Mouse (Mus musculus) kidney, postnatal 25 days (tissue): ENCODE measurements around the gene Vopp1.
"Not testable (repeated sequence)": the region's sequence is repeated elsewhere in the genome, so short reads cannot be mapped to it uniquely, and the experiment has no call there.

Experiments
- DNase-seq, 2 experiments: peaks; one replicate each; pipeline ENCODE4 v3.0.0; 2021; ENCODE audit warnings: mixed read lengths in 2 of 2

The Vopp1 gene

DNA sequence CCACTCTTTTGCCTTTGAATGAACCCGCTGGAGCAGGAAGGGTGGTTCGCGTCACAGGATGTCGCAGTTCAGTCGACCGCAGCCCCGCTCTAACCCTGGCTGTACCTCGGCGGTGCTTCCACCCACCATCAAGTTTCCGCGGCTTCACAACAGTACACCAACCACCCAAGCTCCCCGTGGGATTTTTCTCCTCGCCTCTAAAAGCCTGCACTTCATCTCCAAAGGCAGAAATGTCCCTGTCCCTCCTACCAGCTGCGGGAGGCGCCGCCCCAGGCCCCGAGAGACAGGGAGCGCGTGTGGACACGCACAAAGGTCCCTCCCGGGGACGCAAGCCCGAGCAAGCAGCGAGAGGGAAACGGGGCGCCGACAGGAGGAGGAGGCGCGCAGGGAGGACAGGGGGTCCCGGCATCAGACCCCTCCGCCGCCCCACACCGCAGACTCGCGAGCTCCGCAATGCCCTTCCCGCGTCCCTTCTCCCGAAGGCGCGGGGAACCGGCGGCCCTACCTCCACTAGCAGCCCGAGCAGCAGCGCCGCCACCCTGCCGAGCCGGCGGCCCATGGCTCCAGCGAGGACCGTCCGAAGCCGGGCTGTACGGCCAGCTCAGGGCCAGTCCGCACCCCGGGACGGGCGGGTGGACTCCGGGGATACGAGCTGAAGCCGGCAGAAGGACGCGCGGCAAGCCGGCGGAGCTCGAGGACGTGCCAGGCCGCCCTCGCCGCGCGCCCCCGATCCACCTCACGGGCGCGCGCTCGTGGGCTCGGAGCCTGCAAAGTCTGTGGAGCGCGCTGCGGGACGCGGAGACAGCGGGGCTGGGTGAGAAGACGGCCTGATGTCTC is at the start of gene Vopp1:
Gene Vopp1, minus strand, starts transcription at position 738 of the 837 bp plus-strand sequence.
- DNase-seq = peak; percentile 64 to 87

DNA sequence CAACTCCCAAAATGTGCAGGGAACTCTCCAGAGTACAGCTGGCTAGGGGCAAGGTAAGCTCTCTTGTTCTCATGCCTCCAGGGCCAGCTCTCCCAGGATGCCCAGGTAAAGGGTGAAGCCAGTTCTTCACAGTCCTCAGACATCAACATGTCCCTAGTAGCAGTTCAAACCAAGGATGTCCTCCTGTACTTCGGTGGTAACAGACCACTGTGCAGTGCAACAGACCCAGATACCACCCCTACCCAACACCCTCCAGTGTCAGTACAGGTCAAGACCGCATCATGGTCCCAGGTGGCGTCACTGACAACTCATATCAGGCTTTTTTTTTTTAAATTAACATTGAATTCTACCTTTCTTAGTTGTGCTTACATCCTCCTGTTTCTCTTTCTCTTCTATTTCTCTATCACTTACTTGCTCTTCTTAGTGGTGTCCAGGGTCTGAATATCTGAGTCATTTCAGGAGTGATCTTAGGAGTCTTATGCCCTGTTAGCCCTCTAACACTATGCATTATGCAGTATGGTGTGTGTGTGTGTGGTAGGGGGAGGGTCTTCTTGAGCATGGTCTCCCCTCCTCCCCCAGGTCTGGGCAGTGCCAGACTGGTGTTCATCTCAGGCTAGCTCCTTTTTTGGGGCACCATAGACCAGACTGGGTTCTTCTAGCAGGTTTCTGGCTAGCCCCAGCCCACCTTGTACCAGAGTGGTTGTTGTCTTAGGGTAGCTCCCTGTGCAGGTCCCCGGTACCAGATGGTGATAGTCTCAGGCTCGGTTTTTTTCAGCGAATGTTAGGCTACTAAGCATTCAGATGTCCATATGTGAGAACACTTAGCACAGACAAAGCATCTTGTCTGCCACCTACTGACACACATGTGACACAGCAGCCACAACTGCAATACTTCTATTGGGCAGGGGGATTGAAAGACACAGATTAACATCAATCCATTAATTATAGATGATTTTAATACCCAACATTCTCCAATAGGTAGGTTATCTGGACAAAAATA is 34.4 kb upstream of the Vopp1 start:
- DNase-seq = peak; percentile 23 to 26

DNA sequence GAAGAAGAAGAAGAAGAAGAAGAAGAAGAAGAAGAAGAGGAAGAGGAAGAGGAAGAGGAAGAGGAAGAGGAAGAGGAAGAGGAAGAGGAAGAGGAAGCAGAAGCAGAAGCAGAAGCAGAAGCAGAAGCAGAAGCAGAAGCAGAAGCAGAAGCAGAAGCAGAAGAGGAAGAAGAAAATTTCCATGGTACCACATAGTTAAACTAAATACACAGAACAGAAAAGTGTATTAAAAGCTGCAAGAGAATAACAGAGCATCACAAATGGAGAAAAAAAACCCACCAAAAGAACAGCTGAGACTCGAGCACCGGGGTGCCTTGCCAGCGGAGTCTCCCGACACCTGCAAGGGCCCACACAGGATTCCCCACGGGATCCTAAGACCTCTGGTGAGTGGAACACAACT is 26.2 kb upstream of the Vopp1 start:
- DNase-seq = not testable (repeated sequence)

DNA sequence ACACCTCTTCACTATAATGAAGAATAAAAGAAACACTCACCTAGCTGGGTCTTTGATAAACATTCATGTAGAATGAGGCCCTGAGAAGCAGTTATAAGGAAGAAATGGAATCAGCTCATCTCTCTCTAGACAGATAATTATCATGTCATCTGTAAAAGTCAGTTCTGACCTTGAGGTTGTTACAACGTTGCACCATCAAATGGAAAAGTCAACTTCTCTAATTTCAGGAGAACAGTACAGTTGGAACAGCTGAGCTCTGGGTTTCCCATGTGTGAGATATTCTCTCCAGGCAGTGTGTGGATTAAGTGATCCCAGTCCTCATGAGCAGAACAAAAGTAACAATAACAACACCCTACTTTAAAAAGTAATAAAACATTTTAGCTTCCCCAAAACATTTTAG is 25.3 kb upstream of the Vopp1 start, which contains the start of gene Vmn1r21:
Gene Vmn1r21, minus strand, starts transcription at position 58 of the 400 bp plus-strand sequence.
- DNase-seq = no peak

DNA sequence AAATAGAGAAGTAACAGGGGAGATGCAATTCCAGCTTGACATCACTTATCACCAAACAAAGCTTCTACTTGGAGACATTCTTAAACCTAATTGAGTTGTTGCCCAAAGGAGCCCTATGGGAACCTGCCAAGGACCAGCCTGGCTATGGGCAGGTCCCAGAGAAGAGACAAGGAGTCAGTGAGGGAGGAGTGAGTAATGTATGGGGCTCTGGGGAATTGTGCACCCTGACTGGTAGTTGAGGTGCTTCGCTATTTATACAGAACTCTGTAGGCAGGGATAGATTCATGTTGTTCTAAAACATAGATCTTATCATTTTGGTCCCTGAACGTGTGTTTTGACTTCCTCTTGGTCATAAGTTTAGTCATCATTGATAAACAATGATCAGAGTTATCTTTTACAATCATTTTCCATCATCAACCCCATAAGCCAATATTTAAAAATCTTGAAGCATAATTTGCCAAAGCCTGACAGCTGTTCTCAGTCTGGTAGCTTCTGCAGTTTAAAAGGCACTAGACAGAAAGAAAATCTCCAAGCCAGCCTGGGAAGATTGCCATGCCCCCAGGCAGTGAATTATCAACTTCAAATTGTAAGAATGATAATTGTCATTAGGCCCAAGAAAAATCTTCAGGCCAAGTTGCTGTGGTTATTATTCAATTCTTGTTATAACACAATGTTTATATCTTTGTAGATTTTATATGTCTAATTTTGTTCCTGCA is 14.9 kb upstream of the Vopp1 start:
- DNase-seq = no peak

DNA sequence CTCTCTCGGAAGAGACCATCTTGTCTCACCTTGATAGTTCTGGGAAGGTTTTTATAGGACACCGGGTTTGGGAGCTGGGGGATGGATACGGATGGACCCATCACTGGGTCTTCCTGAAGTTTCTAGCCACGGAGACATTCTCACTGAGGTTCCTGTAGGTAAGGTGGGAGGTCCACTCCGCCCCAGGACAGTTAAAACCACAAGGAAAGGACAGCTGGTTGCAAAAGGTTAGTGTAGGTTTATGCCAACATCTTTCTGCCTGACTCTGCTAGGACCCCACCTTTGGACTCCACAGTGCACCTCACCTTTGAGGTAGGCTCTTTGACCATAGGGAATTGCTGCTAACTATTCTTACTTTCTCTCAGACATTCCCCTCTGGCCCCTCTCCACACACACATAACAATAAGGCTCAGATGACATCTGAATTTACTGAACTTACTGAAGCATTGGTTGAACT is 328 bp upstream of the Vopp1 start:
- no peak for DNase-seq

DNA sequence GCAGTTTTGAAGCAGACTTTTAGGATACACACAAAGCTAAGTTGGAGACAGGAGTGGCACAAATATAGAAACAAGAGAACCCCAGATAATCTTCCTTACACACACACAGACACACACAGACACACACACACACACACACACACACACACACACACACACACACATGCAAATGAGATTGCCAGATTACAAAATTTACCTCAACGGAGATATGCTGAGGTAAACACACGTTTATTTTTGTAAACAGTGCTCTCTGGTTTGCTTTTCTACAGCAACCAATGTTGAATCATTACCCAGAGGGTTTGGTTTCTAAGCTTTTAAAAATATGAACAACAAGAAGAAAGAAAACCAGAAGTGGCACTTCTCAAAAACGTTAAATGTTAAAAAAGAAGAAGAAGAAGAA is 1.5 kb downstream of the Vopp1 start:
- DNase-seq = no peak

DNA sequence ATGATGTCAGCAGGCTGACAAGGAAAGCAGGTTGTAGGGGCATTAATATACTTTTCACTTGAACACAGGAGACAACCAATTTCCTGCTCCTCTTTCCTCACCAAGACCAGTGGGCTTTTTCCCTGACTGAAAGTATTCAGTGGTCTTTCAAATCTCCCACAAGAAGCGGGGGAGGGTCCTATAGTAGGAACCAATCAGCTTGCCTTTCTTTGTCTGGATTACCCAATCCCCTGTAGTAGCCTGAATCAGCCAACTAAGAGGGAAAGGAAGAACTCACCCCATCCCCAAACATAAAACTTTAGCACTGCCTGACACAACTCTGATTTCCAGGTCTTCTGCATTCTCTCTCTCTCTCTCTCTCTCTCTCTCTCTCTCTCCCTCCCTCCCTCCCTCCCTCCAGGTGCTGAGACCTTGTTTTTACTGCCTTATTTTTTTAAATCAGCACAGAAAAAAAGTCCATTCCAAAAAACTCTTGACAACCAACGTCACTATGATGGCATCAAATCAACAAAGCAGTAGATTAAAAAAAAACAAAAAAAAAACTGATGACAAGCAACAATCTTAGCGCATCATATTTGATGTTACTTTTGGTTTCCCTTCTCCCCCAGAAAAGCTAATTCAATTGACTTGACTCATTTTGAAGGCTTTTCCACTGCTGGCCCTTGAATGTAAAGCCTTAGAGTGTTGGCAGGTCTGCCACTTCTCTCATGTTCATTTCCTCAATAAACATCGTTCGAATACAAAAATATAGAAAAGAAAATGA is 2.1 kb downstream of the Vopp1 start:
- no peak for DNase-seq

DNA sequence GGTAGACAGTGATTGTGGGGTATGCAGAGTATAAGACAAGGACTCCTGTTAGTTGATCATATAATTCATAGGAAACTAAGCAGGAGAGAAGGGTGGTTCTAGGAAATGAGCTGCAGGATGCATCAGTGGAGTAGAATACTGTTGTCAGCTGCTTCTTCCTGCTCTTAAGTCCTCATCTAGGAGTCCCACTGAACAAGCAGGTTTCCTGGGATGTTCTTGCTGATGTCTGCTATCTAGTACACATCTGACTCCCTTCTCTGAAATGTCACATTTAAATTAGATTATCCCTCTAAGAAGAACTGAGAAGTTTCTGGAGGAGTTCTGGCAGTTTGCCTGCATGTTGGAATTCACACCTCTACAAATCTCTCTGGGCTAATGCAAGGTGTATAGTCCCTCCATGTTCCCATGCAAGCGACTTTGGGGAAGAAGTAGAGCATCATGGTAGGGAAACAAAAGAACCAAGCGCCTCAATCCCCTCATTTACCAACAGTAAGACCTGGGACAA is 10.5 kb downstream of the Vopp1 start:
- no peak for DNase-seq

DNA sequence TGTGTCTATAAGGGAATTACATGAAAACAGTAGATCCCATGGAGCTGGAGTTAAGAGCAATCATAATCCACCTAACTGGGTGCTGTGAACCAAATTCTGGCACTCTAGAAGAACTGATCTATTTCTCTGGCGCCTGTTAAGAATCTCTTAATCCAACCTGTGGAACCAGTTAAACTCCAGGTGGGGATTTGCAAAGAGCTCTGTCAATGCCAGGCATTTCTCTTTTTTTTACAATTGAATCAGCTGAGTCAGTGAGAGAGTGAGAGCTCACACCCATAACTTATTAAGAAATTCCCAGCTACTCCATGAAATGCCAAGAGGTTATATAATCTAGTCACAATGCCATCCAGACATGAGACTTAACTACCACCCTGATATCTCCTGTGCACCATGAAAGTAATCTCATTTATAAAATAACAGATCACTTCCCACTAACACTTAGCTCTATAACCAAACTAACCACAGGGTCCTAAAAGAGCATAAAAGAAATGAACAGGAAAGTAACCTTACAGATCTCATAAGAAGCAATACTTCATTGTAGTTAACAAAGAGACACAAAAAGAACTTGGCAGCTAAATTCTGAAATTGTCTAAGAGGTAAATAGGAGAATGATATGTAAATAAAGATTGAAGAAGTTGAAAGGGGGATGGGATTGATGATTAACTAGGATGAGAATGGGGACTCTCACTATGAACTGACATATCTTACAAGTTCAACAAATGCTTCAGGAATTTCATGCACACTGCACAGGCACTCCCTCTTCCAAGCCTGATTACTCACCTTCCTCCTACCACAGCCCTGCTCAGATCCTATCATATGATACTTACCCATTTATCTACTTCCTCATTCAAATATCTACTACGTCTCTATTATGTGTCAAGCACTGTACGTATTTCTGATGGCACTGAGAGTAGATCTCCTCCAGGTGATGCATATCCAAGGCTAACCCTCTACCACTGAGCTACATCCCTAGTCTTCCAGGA is 12.9 kb downstream of the Vopp1 start:
- DNase-seq = peak in 1 of 2 experiments; percentile 39

DNA sequence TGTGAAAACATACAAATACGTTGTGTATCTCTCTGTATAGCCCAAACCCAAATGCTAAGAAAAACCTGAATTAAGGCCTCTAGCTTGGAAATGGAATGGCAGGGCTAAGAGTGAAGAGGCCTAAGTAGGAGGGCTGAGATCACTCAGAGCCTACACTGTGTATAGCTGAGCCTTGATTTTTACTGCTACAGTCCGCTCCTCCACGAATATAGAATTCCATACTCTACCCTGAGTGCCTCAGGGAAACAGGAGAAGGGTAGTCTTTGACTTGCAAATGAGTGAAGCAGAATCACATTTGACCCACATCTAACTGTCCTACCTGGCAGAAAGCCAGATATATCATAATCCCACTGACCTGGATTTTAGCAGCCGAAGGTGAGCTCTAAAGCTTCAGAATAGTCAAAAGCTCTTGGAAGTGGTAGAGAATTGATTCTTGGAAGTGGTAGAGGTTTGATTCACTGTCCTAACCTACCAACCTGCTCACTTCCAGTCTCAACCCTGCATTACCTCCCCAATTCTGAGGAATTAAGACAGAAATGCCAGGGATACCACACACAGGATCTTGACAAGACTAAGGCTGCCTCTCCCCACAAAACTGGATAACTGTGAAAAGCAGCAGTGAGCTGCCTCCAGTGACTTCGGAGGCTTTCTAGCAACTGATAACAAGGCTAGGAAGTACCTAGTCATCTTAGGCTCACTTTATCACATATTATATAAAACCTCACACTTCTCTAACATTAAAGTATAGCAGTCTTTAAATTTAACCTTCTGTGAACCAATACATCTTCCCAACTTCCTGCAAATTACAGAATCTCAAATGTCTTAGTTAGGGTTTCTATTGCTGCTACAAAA is 19.5 kb downstream of the Vopp1 start:
- DNase-seq = no peak

DNA sequence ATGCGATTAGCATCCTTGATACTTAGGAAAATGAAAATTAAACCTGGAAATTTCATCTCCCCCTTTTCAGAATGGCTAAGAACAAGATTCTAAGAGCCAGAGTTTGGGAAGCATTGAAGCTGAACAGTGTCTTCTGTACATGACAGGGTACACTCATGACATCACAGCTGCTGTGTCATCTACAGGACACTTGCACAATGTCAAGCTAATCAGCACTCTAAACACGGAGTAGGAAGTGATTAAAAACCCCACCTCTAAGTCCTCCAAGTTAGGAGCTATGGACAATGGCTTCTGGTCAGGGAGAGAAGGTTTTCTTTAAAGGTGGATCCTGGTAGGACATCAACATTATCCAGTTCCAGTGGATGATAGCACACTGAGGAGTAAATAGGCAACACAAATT is 21.8 kb downstream of the Vopp1 start:
- DNase-seq = no peak

DNA sequence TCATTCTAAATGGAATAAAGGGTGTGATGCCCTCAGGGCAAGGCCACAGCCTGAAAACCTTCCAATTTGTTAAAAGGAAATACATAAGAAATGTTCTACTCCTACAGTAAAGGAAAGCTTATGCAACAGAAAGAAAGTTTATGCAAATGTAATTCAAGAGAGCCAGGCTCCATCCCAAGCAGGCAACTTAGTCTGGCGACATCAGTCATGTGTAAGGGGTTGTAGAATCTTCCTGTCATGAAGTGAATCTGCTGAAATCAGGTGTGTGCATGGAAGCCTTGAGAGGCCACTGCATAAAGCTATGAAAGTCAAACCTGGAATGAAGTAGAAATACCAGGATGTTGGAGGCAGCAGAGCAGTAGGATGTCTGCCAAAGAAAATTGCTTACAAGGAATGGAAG is 26.0 kb downstream of the Vopp1 start:
- no peak for DNase-seq

DNA sequence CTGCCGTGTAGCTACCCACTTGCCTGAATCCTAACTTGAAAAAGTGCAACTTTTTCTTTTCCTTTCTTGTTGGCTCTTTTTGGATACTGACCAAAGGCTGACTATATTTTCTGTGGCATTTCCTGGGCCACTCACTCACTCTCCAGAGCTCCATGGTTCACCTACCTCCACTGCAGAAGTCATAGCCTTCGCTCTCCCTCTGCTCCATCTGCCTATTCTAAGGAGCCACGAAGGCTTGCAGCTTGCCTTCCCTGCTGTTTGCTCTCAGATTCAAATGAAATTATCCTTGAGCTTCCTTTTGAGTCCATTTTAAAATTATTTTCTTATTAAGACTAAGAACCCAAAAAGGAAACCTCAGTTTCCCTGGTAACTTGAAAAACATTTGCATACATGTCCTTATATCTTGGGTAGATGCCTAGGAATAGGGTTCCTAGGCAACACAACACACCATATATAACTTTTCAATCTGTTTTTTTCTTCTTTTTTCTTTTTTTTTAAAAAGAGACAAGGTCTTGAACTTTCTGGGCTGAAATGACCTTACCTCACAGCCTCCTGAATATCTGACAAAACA is 28.0 kb downstream of the Vopp1 start:
- no peak for DNase-seq

DNA sequence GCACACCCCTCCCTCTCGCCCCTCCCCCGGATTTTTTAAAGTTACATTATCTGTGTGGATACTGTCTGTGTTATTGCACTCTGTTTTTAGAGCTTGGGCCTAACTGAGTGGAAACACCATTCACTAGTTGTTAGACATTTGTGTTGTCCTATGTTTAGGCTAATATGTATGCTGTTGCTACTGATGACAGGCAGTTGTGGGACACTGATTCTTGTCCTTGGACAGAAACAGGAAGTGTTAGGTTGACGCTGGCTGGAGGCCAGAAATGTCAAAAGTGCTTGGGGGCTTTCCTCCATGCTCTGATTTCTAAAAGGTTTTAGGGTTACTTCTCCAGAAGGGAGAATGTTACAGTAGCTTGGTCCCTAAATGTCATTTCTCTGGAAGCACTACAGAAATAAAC is 29.1 kb downstream of the Vopp1 start:
- DNase-seq = peak in 1 of 2 experiments; percentile 11

DNA sequence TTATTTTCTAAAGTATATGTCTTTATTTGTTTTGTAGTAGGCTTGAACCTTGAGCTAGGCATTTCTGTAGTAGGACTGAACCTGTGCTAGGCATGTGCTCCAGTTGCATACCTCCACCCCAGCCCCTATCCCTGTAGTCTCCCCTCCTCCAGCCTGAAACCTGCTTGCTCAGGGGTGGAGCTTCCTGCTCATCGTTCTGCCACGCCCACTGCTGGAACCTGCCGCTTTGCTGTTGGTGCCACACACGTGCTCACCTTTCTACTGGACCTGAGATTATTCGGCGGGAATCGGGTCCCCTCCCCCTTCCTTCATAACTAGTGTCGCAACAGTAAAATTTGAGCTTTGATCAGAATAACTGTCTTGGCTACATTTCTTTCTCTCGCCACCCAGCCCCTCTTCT is 32.1 kb downstream of the Vopp1 start:
- DNase-seq = not testable (repeated sequence)

DNA sequence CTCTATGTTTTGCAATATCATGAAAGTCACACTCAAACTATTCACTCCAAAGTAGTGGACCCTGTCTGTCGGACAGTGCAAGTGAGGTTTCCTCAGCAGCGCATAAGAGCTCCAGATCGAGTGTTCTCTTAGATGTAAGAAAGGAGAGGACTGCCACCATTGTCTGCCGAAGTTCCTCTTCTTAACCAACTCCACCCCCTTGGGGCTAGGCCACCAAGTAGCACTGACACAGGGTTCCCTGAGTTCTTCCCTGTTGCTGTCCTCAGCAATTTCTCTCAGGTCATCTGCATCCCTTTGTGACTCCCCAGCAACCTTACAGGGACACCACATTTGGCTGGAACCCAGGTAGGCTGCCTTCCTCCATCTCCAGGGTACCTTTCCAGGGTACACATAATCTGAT is 34.4 kb downstream of the Vopp1 start:
- DNase-seq = no peak

DNA sequence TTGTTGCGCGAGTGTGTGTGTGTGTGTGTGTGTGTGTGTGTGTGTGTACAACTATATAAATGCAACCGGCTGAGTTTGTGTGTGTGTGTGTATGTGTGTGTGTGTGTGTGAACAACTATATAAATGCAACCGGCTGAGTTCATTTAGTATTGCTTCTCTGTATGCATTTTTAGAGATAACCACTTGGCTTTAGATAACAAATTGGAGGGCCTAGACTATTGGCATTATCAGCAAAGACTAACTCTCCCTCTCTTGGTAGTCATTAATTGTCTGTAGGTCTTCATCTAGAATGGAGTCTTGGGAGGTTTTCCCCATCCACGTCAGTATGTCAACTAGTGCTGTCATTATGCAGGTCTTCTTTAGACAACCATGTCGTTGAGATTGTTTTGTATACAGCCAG is 37.6 kb downstream of the Vopp1 start:
- DNase-seq = no peak

DNA sequence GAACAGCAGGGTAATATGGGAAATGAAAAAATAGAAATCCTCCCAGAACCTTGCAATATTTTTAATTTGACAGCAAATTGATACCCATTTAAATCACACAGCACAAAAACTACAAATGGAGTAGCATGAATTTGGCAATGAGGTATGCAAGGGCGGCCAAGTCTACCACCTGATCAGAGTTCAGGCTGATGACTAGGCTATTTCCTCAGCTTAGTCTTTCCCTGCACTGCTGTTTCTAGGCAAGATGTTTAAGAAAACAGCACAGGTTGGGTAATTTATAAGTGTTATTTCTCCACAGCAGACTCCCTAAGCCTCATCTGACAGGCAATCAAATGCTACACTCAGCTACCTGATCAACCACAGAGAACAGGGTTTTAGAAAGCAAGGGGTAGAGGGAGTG is 40.7 kb downstream of the Vopp1 start:
- DNase-seq = no peak
